Mouse (Mus musculus) R1 (cell line): ENCODE data around the gene Mlx.
A peak's percentile ranks its signal among the peaks of the same experiment; 100 is the strongest.
"Not testable (repeated sequence)": the region's sequence is repeated elsewhere in the genome, so short reads cannot be mapped to it uniquely, and the experiment has no call there.

Experiments used
- DNase-seq: peaks from one replicate; pipeline ENCODE4 v3.0.0-alpha.2; 2018; ENCODE audit warnings: low read depth, low spot score

Mlx gene

GRCm38 (mm10) chr11:101098231-101098630, 11.2 kb downstream of the Mlx start:
- DNase-seq, result no peak

DNA sequence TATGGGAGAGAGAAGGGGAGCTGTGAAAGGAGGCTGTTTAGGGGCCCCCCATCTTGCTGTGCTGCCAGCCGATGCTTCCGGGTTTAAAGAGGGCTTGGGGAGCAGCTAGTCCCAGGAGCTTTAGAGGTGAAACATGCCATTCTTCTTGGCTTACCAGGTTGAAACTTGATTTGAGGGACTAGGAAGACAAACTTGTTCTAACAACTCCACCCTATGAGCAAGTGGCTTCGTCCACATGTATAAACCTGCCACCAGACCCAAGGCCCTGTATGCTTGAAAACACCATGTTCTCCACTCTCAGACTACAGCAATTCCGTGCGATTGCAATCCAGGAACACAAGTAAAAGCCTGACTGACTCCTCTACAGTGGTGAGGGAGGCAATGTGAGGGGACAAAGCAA, 15.9 kb downstream of the Mlx start:
- no peak for DNase-seq

DNA sequence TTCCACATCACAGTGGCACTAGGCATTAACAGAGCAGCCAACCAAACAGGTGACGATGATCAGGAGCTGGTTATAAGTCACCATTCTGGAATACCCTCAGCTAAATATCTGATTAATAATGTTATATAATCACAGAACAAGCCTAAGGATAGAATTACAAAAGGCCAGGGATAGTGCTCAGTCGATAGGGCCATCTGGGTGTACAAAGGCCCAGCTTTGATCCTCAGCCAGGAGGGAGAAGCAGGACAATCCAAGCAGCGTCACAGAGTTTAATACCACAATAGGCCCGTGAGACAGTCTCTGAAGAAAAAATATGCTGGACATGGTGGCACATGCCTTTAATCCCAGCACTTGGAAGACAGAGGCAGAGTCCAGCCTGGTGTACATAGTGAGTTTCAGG, 22.3 kb downstream of the Mlx start:
- DNase-seq, result no peak

- DNase-seq, result no peak
Observed at GRCm38 (mm10) chr11:101110708-101111107, 23.6 kb downstream of the Mlx start.

GRCm38 (mm10) chr11:101111178-101111577, 24.1 kb downstream of the Mlx start:
- no peak for DNase-seq

DNA sequence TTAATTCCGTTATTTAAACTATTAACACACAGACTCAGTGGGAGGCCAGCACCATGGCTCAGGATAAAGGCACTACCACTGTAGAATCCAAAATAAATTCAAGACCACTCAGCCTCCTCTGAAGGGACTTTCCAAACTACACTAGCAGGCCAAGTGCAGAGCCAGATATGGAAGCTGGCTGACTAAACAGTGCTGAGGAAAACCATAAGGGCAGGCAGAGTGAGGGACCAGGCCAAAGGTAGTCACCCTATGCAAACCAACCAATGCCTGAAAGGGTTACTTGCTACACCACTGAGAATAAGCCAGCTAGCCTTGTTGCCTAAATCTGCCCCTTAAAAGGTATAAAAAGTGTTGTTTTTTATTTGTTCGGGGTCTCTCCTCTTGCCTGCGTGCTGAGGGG, 25.1 kb downstream of the Mlx start:
- no peak for DNase-seq

- no peak for DNase-seq
Observed at GRCm38 (mm10) chr11:101115564-101115963, 28.5 kb downstream of the Mlx start.

DNA sequence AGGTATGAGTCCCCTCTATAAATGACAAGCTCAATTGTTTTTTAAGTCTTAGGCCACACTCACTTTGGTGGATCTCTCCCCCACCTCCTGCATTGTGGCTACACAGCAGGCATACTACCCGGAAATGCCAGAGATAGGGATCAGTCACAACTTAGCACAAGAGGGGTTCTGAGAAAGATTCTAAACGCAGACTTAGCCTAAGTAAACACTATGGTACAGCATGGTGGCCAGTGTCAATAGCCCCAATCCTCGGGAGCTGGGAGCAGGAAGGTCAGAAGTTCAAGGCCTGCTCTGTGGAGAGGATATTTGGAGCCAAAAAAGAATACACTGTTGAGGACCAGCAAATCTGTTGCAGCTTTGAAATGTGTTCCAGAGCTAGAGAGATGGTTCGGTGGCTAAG, 31.0 kb downstream of the Mlx start:
- peak; percentile 51 for DNase-seq

DNA sequence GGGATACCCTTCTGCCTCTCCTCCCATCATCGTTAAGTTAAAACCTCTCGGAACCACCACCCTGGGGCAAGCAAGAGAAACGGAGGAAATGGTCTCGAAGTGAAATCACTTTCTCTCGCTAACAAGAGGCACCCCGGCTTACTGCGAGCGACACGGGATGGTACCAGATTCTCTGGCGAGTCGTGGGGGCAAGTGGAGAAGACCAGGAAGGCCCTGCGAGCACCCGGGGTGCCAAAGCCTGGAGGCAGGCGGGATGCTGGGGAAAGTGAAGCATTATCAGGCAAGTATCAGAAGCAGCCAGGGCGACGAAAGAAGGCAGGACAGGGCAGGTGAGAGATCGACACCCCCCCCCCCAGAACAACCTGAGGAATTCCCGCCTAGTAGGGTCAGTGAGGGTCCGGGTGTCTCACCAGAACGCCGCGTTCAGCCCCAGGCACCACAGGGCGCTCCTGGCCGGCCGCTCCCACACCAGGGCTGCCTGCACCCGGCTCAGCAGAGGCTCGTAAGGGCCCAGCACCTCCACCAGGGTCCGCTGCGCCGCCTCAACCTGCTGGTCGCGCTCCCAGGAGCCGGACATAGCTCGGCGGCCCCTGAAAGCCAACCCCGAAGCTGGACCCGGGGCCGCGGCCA, 32.2 kb downstream of the Mlx start:
- DNase-seq, result no peak

- peak; percentile 99 for DNase-seq
Observed at GRCm38 (mm10) chr11:101119761-101120544, 32.9 kb downstream of the Mlx start, which contains the start of the genes Retreg3 and Tubg1. Gene Retreg3, minus strand, starts transcription at chr11:101119893. Gene Tubg1, plus strand, starts transcription at chr11:101119938.

GRCm38 (mm10) chr11:101120545-101121188, 33.6 kb downstream of the Mlx start:
- DNase-seq, result no peak

- DNase-seq, result not testable (repeated sequence)
Observed at GRCm38 (mm10) chr11:101124494-101124893, 37.4 kb downstream of the Mlx start.

DNA sequence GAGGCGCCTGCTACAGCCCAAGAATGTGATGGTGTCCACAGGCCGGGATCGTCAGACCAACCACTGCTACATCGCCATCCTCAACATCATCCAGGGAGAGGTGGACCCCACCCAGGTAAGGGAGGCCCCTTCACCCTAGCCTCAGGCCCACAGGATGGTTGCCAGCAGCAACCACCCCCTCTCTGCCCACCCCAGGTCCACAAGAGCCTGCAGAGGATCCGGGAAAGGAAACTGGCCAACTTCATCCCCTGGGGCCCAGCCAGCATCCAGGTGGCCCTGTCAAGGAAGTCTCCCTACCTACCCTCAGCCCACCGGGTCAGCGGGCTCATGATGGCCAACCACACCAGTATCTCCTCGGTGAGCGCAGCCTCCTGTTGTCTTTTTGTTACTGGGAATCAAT, 37.9 kb downstream of the Mlx start:
- not testable (repeated sequence) for DNase-seq

DNA sequence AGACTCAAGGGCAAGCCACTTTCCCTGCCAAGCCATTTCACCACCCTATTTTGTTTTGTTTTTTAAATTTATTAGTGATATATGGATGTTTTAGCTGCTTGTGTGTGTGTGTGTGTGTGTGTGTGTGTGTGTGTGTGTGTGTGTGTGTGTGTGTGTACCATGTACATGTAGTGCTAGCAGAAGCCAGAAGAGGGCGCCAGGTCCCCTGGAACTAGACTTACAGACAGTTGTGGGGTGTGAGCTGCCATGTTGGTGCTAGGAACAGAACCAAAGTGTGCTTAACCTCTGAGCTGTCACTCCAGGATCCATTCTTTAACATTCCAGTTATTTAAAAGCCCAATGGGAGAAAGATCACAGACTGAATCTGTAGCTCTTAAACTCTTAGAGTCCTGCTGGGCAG, 40.0 kb downstream of the Mlx start:
- peak; percentile 79 for DNase-seq

DNA sequence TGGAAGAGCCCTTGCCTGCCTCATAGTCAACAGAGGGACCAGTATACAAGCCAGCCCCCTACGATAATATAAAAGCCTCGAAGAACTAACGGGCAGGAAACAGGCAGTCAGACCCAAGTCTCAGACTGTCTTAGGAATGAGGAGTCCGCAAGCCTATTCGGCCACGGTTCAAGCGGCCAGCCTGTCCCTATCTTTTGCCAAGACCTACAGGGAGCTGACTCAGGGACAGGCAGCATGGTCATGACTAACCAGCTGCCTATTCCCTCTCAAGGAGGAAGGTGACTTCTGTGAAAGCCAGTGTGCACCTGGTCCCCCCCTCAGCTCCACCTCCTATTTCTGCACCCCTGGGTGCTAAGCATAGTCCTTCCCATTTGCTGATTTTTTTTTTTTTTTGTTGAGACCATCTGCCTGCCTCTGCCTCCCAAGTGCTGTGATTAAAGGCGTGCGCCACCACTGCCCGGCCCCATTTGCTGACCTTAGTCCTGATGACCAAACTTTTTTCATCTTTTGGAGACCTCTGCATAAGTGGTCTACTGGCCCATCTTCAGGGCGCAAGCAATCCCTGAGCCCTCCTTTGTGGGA, 42.0 kb downstream of the Mlx start:
- DNase-seq, result no peak

DNA sequence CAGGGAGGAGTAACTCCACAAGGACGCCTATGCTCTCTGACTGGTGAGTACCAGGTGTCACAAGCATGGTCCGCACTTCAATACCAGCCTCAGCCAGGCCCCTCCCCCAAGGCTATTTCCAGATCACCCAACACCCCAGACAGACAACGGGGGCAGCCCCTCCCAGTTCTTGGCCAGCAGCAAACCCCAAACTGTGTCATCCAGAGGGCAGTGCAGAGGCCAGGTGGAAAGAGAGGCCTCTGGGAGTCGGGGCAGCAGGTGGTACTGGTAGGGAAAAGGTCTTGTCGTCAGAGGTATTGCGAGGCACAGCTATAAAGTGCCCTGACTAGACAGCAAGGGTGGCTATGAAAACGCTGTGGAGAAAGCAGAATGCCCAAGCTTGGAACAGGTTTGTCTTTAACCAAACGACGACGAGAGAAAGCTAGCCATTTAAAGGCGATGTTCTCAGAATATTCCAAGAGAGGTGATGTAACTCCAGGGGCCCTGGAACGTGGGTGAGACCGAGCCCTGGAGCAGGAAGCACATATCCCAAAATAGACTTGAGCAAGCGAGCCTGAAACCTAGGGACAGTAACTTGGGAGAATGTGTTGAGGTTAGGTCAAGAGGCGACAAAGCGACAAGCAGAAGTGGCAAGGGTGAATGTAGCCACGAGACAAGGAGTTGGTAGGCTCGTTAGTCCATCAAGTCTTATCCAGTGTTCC, 43.1 kb downstream of the Mlx start:
- DNase-seq, result no peak

DNA sequence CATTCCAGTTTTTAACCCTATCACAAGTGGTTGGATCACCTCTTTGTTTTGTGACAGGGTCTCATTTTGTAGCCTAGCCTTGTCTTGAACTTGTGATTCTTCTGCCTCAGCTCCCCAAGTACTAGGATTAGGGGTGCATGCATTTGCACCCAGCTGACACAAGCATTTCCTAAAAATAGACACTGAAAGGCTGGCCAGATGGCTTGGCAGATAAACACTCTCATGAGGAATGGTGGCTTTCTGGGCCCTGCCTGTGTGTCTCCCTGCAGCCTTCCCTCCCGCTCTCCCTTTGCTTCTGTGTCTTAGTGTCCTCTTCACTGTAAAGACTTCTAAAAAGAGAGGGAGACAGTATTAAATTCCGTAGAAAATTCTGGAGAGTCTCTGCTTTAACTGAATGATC, 44.1 kb downstream of the Mlx start:
- no peak for DNase-seq

DNA sequence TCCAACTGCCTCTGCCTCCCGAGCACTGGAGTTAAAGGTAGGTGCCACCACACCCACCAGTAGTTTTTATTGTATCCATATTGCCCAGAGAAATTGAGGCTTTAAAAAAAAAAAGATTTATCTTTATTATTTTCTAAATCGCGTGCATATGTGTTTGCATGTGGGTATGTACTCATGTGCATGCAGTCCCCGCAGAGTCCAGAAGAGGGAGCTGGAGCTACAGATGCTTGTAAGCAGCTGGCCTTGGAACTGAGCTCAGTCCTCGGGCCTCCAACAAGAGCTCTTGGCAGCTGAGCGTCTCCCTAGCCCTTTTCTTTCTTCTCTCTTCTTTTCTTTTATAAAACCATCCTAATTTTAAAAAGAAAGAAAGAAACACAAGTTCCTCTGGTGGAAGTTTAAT, 44.6 kb downstream of the Mlx start:
- peak; percentile 89 for DNase-seq

DNA sequence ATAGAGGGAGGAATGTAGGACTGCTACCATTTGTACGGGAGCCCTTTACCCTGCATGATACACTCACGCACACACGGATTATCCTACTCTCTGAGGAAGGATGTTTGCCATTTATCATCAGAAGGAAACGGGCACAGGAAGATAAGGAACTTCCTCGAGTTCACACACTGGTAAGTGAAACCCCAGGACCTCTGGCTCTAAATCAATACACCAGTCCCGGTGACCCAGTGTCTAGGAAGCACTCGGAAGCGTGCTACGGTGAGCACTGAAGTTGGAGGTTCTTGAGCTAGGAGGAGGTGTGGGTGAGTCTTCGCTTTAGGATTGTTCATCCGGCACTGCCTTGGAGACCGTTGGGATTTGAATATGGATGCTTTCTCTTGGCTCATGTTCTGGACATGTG, 46.0 kb downstream of the Mlx start:
- no peak for DNase-seq

DNA sequence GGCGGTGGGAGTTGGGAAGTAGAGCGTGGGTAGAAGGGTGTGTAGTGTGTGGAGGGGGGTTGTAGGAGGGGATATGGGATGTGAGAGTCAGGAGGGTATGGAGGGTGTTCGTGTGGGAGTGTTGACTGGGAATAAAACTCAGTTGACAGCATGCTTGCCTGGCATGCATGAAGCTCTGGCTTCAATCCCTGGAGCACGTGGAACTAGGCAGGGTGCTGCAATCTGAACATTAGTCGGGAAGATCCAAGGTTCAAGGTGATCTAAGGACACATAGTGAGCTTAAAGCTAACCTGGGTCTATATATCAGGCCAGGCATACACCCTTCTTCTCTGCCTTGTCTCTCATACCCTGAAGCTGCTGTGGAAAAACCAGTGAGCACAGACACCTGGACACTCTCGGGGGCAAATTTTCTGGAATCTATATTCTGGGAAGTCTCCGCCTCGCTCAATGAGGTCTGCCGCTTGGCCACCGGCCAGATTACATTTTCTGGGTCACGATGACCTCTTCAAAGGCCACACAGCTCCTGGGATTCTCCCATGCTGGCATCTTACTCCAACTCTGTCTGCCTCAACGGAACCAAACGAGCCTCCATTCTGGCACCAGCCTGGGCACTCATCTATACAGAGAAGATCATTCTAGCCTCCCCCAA, 47.3 kb downstream of the Mlx start:
- DNase-seq, result no peak

DNA sequence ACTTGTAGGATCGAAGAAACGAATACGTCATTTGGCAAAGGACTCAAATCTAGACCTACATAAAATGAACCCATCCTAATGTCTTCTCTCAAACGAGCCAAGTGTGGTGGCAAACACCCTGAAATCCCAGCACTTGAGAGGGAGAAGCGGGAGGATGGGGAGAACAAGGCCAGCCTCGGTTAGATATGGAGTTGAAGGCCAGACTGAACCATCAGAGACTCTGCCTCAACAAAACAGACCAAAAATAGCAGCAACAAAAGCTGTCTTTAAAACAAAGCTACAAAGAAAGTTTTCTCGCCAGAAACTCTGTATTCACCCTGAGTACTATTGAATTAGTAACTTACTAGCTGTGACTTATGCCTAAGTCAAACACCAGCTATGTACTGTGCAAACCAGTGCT, 49.9 kb downstream of the Mlx start:
- no peak for DNase-seq
